Mouse (Mus musculus): ENCODE data around the gene Slx4ip.

Gene Slx4ip

GRCm38 (mm10) chr2:137099211-137099734, 208.3 kb downstream of the Slx4ip start:
- DNase-seq (ENCODE audit: low read depth, low spot score), result no peak

GRCm38 (mm10) chr2:137101074-137101473, 210.1 kb downstream of the Slx4ip start:
- DNase-seq (ENCODE audit: low read depth, low spot score), result no peak

GRCm38 (mm10) chr2:137107203-137107602, 216.2 kb downstream of the Slx4ip start:
- DNase-seq (ENCODE audit: low read depth, low spot score), result no peak

GRCm38 (mm10) chr2:137107946-137108345, 216.9 kb downstream of the Slx4ip start:
- no peak for DNase-seq (ENCODE audit: low read depth, low spot score)

- DNase-seq (ENCODE audit: low read depth, low spot score), result no peak
Observed at GRCm38 (mm10) chr2:137109321-137110213, 218.5 kb downstream of the Slx4ip start.

- no peak for DNase-seq (ENCODE audit: low read depth, low spot score)
Observed at GRCm38 (mm10) chr2:137110214-137110898, 219.3 kb downstream of the Slx4ip start.

GRCm38 (mm10) chr2:137113288-137114061, 222.5 kb downstream of the Slx4ip start:
- DNase-seq (ENCODE audit: low read depth, low spot score), result no peak

GRCm38 (mm10) chr2:137114248-137115096, 223.5 kb downstream of the Slx4ip start:
- no peak for DNase-seq (ENCODE audit: low read depth, low spot score)

GRCm38 (mm10) chr2:137115241-137116024, 224.4 kb downstream of the Slx4ip start:
- DNase-seq (ENCODE audit: low read depth, low spot score), result no peak

- no peak for DNase-seq (ENCODE audit: low read depth, low spot score)
Observed at GRCm38 (mm10) chr2:137116025-137116674, 225.1 kb downstream of the Slx4ip start, which contains the start of gene Jag1. Jag1 (minus strand) TSS chr2:137116644.

GRCm38 (mm10) chr2:137116675-137117320, 225.8 kb downstream of the Slx4ip start:
- no peak for DNase-seq (ENCODE audit: low read depth, low spot score)

- DNase-seq (ENCODE audit: low read depth, low spot score), result no peak
Observed at GRCm38 (mm10) chr2:137117321-137117690, 226.3 kb downstream of the Slx4ip start.
